Mouse (Mus musculus): ENCODE data around the gene Ctnna3. TPM values are rescaled to one million over a fixed set of nuclear protein-coding genes. Genes with fewer than 3 reads are reported as not detected.

Gene Ctnna3
- total and polyA plus RNA-seq, 3 experiments: not detected

DNA sequence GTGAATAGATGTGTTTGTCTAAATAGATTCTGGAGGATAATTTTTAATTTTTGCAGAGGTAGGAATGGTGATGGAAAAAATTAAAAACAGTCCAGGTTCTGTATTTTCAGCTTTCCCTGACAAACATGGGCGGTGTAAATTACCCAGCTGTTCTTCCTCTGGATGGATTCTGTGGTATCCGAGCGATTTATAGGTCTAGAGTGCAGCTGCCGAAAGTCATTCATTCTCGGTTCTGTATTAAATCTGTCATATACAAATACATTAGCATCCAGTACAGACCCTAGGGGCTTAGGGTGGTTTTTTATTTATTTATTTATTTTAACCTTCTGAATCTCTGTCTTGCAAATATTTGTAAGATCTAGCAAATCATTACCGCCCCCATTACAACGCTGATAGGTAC is 356.5 kb downstream of the Ctnna3 start:
- Histone ChIP-seq H3K79me2 (ENCODE audit: control insufficient read depth, insufficient read depth, low read length, poor library complexity) (no peaks in the 10 kb centered on the region), H3K27ac (ENCODE audit: control insufficient read depth, low read depth, low read length) (no peak overlapping the region), H3K9ac (ENCODE audit: control insufficient read depth, low read depth, low read length, poor library complexity, severe bottlenecking) (no peak overlapping the region), H3K4me3 (ENCODE audit: control insufficient read depth in 1 of 2, insufficient read depth in 1 of 2, low read depth in 2 of 2, low read length in 2 of 2) (no peak overlapping the region), H3K4me1 (ENCODE audit: control insufficient read depth in 1 of 2, insufficient read depth in 2 of 2, low read length in 2 of 2) (no peaks in the 10 kb centered on the region), H3K36me3 (ENCODE audit: control insufficient read depth in 1 of 2, insufficient read depth in 2 of 2, low read length in 2 of 2) (no peaks in the 10 kb centered on the region), H3K27me3 (ENCODE audit: control insufficient read depth in 1 of 2, insufficient read depth in 2 of 2, low read length in 2 of 2) (no peaks in the 10 kb centered on the region), H3K9me3 (replicated peaks; ENCODE audit: insufficient read depth, low read length) (no peaks in the 10 kb centered on the region)
- no peak for DNase-seq (ENCODE audit: low read depth, low spot score)
- TF ChIP-seq USF1 (IDR thresholded peaks at IDR 0.05; ENCODE audit: low read depth, low read length) (no peak), POLR2AphosphoS2 (IDR thresholded peaks at IDR 0.05; ENCODE audit: low read length) (no peak), NELFE (IDR thresholded peaks at IDR 0.05; ENCODE audit: low read depth, low read length) (no peak), POLR2A (IDR thresholded peaks at IDR 0.05; ENCODE audit: control insufficient read depth in 1 of 2, insufficient read depth in 1 of 2, low read depth in 1 of 2, low read length in 2 of 2, poor library complexity in 1 of 2) (no peak), GABPA (IDR thresholded peaks at IDR 0.05; ENCODE audit: low read depth, low read length) (no peak), MEF2A (IDR thresholded peaks at IDR 0.05; ENCODE audit: extremely low read depth, insufficient replicate concordance, low read depth, low read length, poor library complexity, severe bottlenecking) (no peak), ZNF384 (IDR thresholded peaks at IDR 0.05; ENCODE audit: low read depth, low read length) (no peak), MAFK (IDR thresholded peaks at IDR 0.05; ENCODE audit: borderline replicate concordance, low read depth, low read length) (no peak), MYB (IDR thresholded peaks at IDR 0.05; ENCODE audit: low read depth, low read length) (no peak), USF2 (IDR thresholded peaks at IDR 0.05; ENCODE audit: borderline replicate concordance in 1 of 2, insufficient read depth in 1 of 2, low read depth in 1 of 2, low read length in 2 of 2) (no peak), MAZ (IDR thresholded peaks at IDR 0.05; ENCODE audit: low read depth, low read length) (no peak)

DNA sequence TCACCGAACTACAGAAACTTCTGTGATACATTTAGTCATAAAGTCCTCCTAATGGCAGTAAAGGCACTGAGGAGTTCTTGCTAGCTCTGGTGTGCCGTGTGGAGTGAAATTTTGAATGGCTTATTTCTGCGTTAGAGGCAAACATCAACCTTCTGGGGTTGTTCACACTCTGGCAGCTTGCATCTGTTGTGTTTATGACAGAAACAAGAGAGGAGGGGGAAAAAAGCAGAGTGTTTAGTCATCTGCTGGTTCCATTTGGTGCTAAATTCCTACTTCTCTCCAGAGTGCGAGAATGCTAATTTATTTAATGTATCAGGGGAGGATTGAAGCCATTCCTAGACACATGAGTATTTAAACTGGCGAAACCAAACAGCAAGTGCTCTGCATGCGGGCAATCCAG is 374.0 kb downstream of the Ctnna3 start:
- Histone ChIP-seq H3K36me3 (ENCODE audit: control insufficient read depth in 1 of 2, insufficient read depth in 2 of 2, low read length in 2 of 2) (no peaks in the 10 kb centered on the region), H3K4me3 (ENCODE audit: control insufficient read depth in 1 of 2, insufficient read depth in 1 of 2, low read depth in 2 of 2, low read length in 2 of 2) (no peak overlapping the region), H3K9me3 (replicated peaks; ENCODE audit: insufficient read depth, low read length) (no peaks in the 10 kb centered on the region), H3K79me2 (ENCODE audit: control insufficient read depth, insufficient read depth, low read length, poor library complexity) (no peaks in the 10 kb centered on the region), H3K27ac (ENCODE audit: control insufficient read depth, low read depth, low read length) (no peak overlapping the region), H3K27me3 (ENCODE audit: control insufficient read depth in 1 of 2, insufficient read depth in 2 of 2, low read length in 2 of 2) (no peaks in the 10 kb centered on the region), H3K9ac (ENCODE audit: control insufficient read depth, low read depth, low read length, poor library complexity, severe bottlenecking) (no peak overlapping the region), H3K4me1 (ENCODE audit: control insufficient read depth in 1 of 2, insufficient read depth in 2 of 2, low read length in 2 of 2) (no peaks in the 10 kb centered on the region)
- TF ChIP-seq USF2 (IDR thresholded peaks at IDR 0.05; ENCODE audit: borderline replicate concordance in 1 of 2, insufficient read depth in 1 of 2, low read depth in 1 of 2, low read length in 2 of 2) (no peak), CHD2 (IDR thresholded peaks at IDR 0.05; ENCODE audit: low read length) (no peak), EP300 (IDR thresholded peaks at IDR 0.05; ENCODE audit: low read depth in 1 of 2, low read length in 2 of 2) (no peak), NELFE (IDR thresholded peaks at IDR 0.05; ENCODE audit: low read depth, low read length) (no peak), ZNF384 (IDR thresholded peaks at IDR 0.05; ENCODE audit: low read depth, low read length) (no peak), ETS1 (IDR thresholded peaks at IDR 0.05; ENCODE audit: low read depth, low read length) (no peak), USF1 (IDR thresholded peaks at IDR 0.05; ENCODE audit: low read depth, low read length) (no peak), MAX (IDR thresholded peaks at IDR 0.05; ENCODE audit: low read length) (no peak), MAZ (IDR thresholded peaks at IDR 0.05; ENCODE audit: low read depth, low read length) (no peak), SMC3 (IDR thresholded peaks at IDR 0.05; ENCODE audit: low read depth, low read length) (no peak), POLR2AphosphoS2 (IDR thresholded peaks at IDR 0.05; ENCODE audit: low read length) (no peak)
- DNase-seq (ENCODE audit: low read depth, low spot score): no peak
